Mouse (Mus musculus) CH12.LX (cell line): ENCODE results near the gene Myo18a. TPM values are rescaled to one million over a fixed set of nuclear protein-coding genes. Genes with fewer than 3 reads are reported as not detected.

Experiments used
- DNase-seq: peaks from one replicate; pipeline ENCODE4 v3.0.0-alpha.2; 2013; ENCODE audit errors: extremely low read depth
- H3K27ac ChIP-seq: 2 replicates; pipeline ENCODE4 v1.5.1; 2012; ENCODE audit warnings: low read depth, mild to moderate bottlenecking, control low read depth, moderate library complexity; ENCODE audit not compliant: insufficient read depth
- H3K27me3 ChIP-seq: replicated peaks from 2 replicates; pipeline ENCODE3; 2012; ENCODE audit warnings: inconsistent platforms
- H3K36me3 ChIP-seq, 2 experiments: replicated peaks in 1 of 2; 2 replicates each; pipeline versions ENCODE3 to v1.6.1; 2012; ENCODE audit warnings: inconsistent platforms in 1 of 2, low read length in 1 of 2, mild to moderate bottlenecking in 1 of 2, mixed read lengths in 1 of 2, moderate library complexity in 1 of 2; ENCODE audit not compliant: control insufficient read depth in 1 of 2, insufficient read depth in 1 of 2
- H3K4me1 ChIP-seq, 2 experiments: 2 replicates each; pipeline ENCODE4 v1.6.1; 2012; ENCODE audit warnings: inconsistent platforms in 1 of 2, moderate library complexity in 1 of 2; ENCODE audit not compliant: insufficient read depth in 2 of 2, control insufficient read depth in 1 of 2
- H3K4me2 ChIP-seq: 2 replicates; pipeline ENCODE4 v1.6.1; 2012; ENCODE audit warnings: low read depth, mild to moderate bottlenecking, control low read depth; ENCODE audit not compliant: poor library complexity, insufficient read depth, severe bottlenecking
- H3K4me3 ChIP-seq, 3 experiments: fragments of 150-350 bp in 1 of 3; sonication (generic) in 1 of 3; replicated peaks in 1 of 3; 2 replicates each; pipeline versions ENCODE3 to v1.5.1; 2011 to 2012; ENCODE audit warnings: low read depth in 2 of 3, low read length in 2 of 3, mild to moderate bottlenecking in 2 of 3, moderate library complexity in 2 of 3, control low read depth in 1 of 3, improper control_type of control experiment in 1 of 3, inconsistent platforms in 1 of 3, mixed read lengths in 1 of 3; ENCODE audit not compliant: poor library complexity in 1 of 3
- H3K79me2 ChIP-seq: replicated peaks from 2 replicates; pipeline ENCODE4 v1.6.1; 2012; ENCODE audit warnings: mild to moderate bottlenecking, moderate library complexity; ENCODE audit not compliant: control insufficient read depth, poor library complexity, insufficient read depth, severe bottlenecking; ENCODE audit errors: extremely low read depth
- H3K9ac ChIP-seq: 2 replicates; pipeline ENCODE4 v1.6.1; 2012; ENCODE audit warnings: low read depth, mild to moderate bottlenecking, control low read depth, moderate library complexity; ENCODE audit not compliant: insufficient read depth
- H3K9me3 ChIP-seq: replicated peaks from 2 replicates; pipeline ENCODE3; 2012; ENCODE audit warnings: low read length, inconsistent platforms, mixed read lengths
- BHLHE40 ChIP-seq: IDR thresholded peaks from 2 replicates; pipeline ENCODE4 v1.6.1; 2011; ENCODE audit warnings: mild to moderate bottlenecking, low read depth, low read length, improper control_type of control experiment
- CHD1 ChIP-seq: IDR thresholded peaks from 2 replicates; pipeline ENCODE4 v1.6.1; 2012; ENCODE audit warnings: low read depth, low read length, improper control_type of control experiment, inconsistent platforms
- CHD2 ChIP-seq: IDR thresholded peaks from 2 replicates; pipeline ENCODE4 v1.6.1; 2011; ENCODE audit warnings: low read length, improper control_type of control experiment
- E2F4 ChIP-seq: IDR thresholded peaks from 2 replicates; pipeline ENCODE4 v1.6.1; 2011; ENCODE audit warnings: low read depth, low read length, improper control_type of control experiment; ENCODE audit not compliant: insufficient replicate concordance
- EP300 ChIP-seq: IDR thresholded peaks from 2 replicates; pipeline ENCODE4 v1.6.1; 2011; ENCODE audit warnings: low read length, improper control_type of control experiment
- ETS1 ChIP-seq: conservative IDR thresholded peaks from 2 replicates; pipeline ENCODE4 v1.6.1; 2012; ENCODE audit warnings: low read depth, mild to moderate bottlenecking, inconsistent platforms, low read length, improper control_type of control experiment, moderate library complexity
- HCFC1 ChIP-seq: IDR thresholded peaks from 2 replicates; pipeline ENCODE4 v1.6.1; 2012; ENCODE audit warnings: low read depth, mild to moderate bottlenecking, inconsistent platforms, low read length, improper control_type of control experiment
- IRF4 ChIP-seq: IDR thresholded peaks from 2 replicates; pipeline ENCODE4 v1.6.1; 2014; ENCODE audit warnings: low read depth, mild to moderate bottlenecking, inconsistent platforms, low read length, improper control_type of control experiment
- JUN ChIP-seq: IDR thresholded peaks from 2 replicates; pipeline ENCODE4 v1.6.1; 2011; ENCODE audit warnings: low read depth, mild to moderate bottlenecking, low read length, improper control_type of control experiment, moderate library complexity; ENCODE audit not compliant: insufficient read depth
- KAT2A ChIP-seq: IDR thresholded peaks from 2 replicates; pipeline ENCODE4 v1.6.1; 2012; ENCODE audit warnings: low read length, improper control_type of control experiment, inconsistent platforms; ENCODE audit not compliant: insufficient replicate concordance
- MAZ ChIP-seq: IDR thresholded peaks from 2 replicates; pipeline ENCODE4 v1.6.1; 2012; ENCODE audit warnings: low read depth, mild to moderate bottlenecking, inconsistent platforms, low read length, improper control_type of control experiment, moderate library complexity
- MXI1 ChIP-seq: IDR thresholded peaks from 2 replicates; pipeline ENCODE4 v1.6.1; 2011; ENCODE audit warnings: mild to moderate bottlenecking, low read depth, low read length, improper control_type of control experiment
- MYC ChIP-seq: IDR thresholded peaks from 2 replicates; pipeline ENCODE4 v1.6.1; 2011; ENCODE audit warnings: low read depth, mild to moderate bottlenecking, improper control_type of control experiment, low read length
- NELFE ChIP-seq: IDR thresholded peaks from 2 replicates; pipeline ENCODE4 v1.6.1; 2011; ENCODE audit warnings: low read depth, low read length, improper control_type of control experiment
- PAX5 ChIP-seq: IDR thresholded peaks from 2 replicates; pipeline ENCODE4 v1.6.1; 2012; ENCODE audit warnings: low read length, inconsistent platforms, mixed read lengths
- POLR2AphosphoS2 ChIP-seq: IDR thresholded peaks from 2 replicates; pipeline ENCODE4 v1.6.1; 2011; ENCODE audit warnings: low read depth, low read length, improper control_type of control experiment
- RCOR1 ChIP-seq: conservative IDR thresholded peaks from 2 replicates; pipeline ENCODE4 v1.6.1; 2012; ENCODE audit warnings: low read depth, mild to moderate bottlenecking, inconsistent platforms, low read length, improper control_type of control experiment
- SMC3 ChIP-seq: IDR thresholded peaks from 2 replicates; pipeline ENCODE4 v1.6.1; 2011; ENCODE audit warnings: low read depth, low read length, improper control_type of control experiment
- TBP ChIP-seq: conservative IDR thresholded peaks from 2 replicates; pipeline ENCODE4 v1.6.1; 2011; ENCODE audit warnings: low read depth, low read length, improper control_type of control experiment
- TCF12 ChIP-seq: IDR thresholded peaks from 2 replicates; pipeline ENCODE4 v1.6.1; 2014; ENCODE audit warnings: low read depth, mild to moderate bottlenecking, inconsistent platforms, low read length, improper control_type of control experiment
- UBTF ChIP-seq: IDR thresholded peaks from 2 replicates; pipeline ENCODE4 v1.6.1; 2012; ENCODE audit warnings: low read depth, mild to moderate bottlenecking, inconsistent platforms, low read length, improper control_type of control experiment, moderate library complexity
- USF2 ChIP-seq: conservative IDR thresholded peaks from 2 replicates; pipeline ENCODE4 v1.6.1; 2011; ENCODE audit warnings: low read depth, low read length, improper control_type of control experiment
- ZC3H11A ChIP-seq: IDR thresholded peaks from 2 replicates; pipeline ENCODE4 v1.6.1; 2012; ENCODE audit warnings: low read depth, mild to moderate bottlenecking, inconsistent platforms, low read length, improper control_type of control experiment
- ZKSCAN1 ChIP-seq: IDR thresholded peaks from 2 replicates; pipeline ENCODE4 v1.6.1; 2012; ENCODE audit warnings: low read depth, inconsistent platforms, low read length, improper control_type of control experiment, borderline replicate concordance
- ZMIZ1 ChIP-seq: IDR thresholded peaks from 2 replicates; pipeline ENCODE4 v1.6.1; 2012; ENCODE audit warnings: low read depth, mild to moderate bottlenecking, inconsistent platforms, low read length, improper control_type of control experiment
- dilution Hi-C: fragments of 300-500 bp; cut with MboI; formaldehyde crosslinking; loops from 2 replicates; pipeline ENCODE4 v1.14.3; 2020; ENCODE audit warnings: low sequenced_read_pairs; ENCODE audit not compliant: extremely low pct_unique_long_range_greater_than_20kb, extremely low pct_ligation_motif_present
- in situ Hi-C: fragments of 300-500 bp; cut with MboI; formaldehyde crosslinking; loops from 3 replicates; pipeline ENCODE4 v1.14.3; 2019; ENCODE audit warnings: low sequenced_read_pairs, low pct_ligation_motif_present, low pct_unique_long_range_greater_than_20kb, mixed read lengths
- polyA plus RNA-seq: library from polyadenylated mRNA; unstranded; fragments of >175 nt; gene quantifications from 2 replicates; pipeline ENCODE4 v1.2.1, GENCODE M21; 2012; ENCODE audit warnings: low read depth; ENCODE audit not compliant: insufficient read length
- total RNA-seq, 2 experiments: library from RNA; depleted of rRNA; stranded (reverse); fragments of 300-350 nt in 1 of 2; fragments of >200 nt in 1 of 2; gene quantifications; 2 replicates each; pipeline ENCODE4 v1.2.3; 2012 to 2014

Myo18a gene
- total and polyA plus RNA-seq, 3 experiments, result 6.3 to 24.8 (median 16.8) TPM

- no peaks in the 10 kb centered on the region for H3K9me3 ChIP-seq
- H3K36me3 ChIP-seq, result no peaks in the 10 kb centered on the region
- H3K27ac ChIP-seq, result no peak overlapping the region
- no peak for DNase-seq
- H3K4me2 ChIP-seq, result no peak overlapping the region
- no peak for TF ChIP-seq ZC3H11A
- TF ChIP-seq E2F4, result no peak
- no peak for TF ChIP-seq EP300
- TF ChIP-seq RCOR1, result no peak
- TF ChIP-seq MYC, result no peak
- no peak for TF ChIP-seq IRF4
- no peak for TF ChIP-seq MXI1
- no peak for TF ChIP-seq ETS1
- TF ChIP-seq CHD1, result no peak
- no peak for TF ChIP-seq JUN
- no peak for TF ChIP-seq MAZ
- TF ChIP-seq HCFC1, result no peak
- TF ChIP-seq CHD2, result no peak
- TF ChIP-seq TBP, result no peak
- H3K79me2 ChIP-seq, result no peaks in the 10 kb centered on the region
- peaks cover 11 to 65% of the 10 kb centered on the region in 2 experiments; a peak in 3 of 4 replicates for H3K4me1 ChIP-seq
- no peaks in the 10 kb centered on the region for H3K27me3 ChIP-seq
- H3K4me3 ChIP-seq, result no peak overlapping the region
- dilution Hi-C loops (no loop called here), in situ Hi-C loops (no loop called here)
- no peak overlapping the region for H3K9ac ChIP-seq
Measured at GRCm38 (mm10) chr11:77890648-77891258, 127.7 kb downstream of the Myo18a start.

DNA sequence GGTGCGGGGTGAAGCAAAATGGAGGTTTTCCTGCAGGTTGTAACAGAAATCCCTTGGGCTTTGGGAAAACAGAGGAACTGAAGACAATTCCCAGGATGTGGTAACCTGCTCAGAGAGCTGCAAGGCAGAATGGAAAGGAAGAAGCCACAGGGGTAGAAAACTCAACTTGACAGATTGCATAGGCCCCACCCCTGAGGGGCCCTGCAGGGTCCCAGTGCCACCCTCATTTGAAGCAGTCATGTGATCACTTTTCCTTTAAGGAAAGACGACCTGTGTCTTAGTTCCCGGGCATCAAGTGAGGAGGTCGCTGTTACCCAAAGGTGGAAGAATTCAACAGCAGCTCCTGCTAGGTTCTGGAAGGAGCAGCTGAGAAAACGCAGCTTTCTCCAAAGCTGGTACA is 129.8 kb downstream of the Myo18a start:
- Histone ChIP-seq H3K4me3 (no peak overlapping the region), H3K27me3 (peaks cover 15% of the 10 kb centered on the region), H3K4me1 (peaks cover 4 to 44% of the 10 kb centered on the region in 2 experiments; a peak in 3 of 4 replicates), H3K9me3 (no peaks in the 10 kb centered on the region), H3K79me2 (no peaks in the 10 kb centered on the region), H3K36me3 (no peaks in the 10 kb centered on the region), H3K4me2 (no peak overlapping the region), H3K27ac (no peak overlapping the region), H3K9ac (no peak overlapping the region)
- no peak for TF ChIP-seq BHLHE40
- TF ChIP-seq EP300, result no peak
- no peak for TF ChIP-seq TCF12
- no peak for TF ChIP-seq UBTF
- no peak for TF ChIP-seq ZC3H11A
- TF ChIP-seq USF2, result no peak
- TF ChIP-seq HCFC1, result no peak
- TF ChIP-seq PAX5, result no peak
- TF ChIP-seq ETS1, result no peak
- TF ChIP-seq ZMIZ1, result no peak
- no peak for TF ChIP-seq KAT2A
- TF ChIP-seq IRF4, result no peak
- no peak for TF ChIP-seq E2F4
- no peak for TF ChIP-seq SMC3
- no peak for TF ChIP-seq CHD1
- no peak for TF ChIP-seq ZKSCAN1
- no peak for TF ChIP-seq NELFE
- no peak for TF ChIP-seq RCOR1
- TF ChIP-seq MXI1, result no peak
- no peak for TF ChIP-seq POLR2AphosphoS2
- in situ Hi-C loops, result no loop called here
- dilution Hi-C loops, result no loop called here
- no peak for DNase-seq
